Mouse (Mus musculus): ENCODE data around the gene Tnr. TPM values are rescaled to one million over a fixed set of nuclear protein-coding genes. Genes with fewer than 3 reads are reported as not detected.

The Tnr gene
- total RNA-seq, 2 experiments from 2014 or later, result 158 to 175 TPM

DNA sequence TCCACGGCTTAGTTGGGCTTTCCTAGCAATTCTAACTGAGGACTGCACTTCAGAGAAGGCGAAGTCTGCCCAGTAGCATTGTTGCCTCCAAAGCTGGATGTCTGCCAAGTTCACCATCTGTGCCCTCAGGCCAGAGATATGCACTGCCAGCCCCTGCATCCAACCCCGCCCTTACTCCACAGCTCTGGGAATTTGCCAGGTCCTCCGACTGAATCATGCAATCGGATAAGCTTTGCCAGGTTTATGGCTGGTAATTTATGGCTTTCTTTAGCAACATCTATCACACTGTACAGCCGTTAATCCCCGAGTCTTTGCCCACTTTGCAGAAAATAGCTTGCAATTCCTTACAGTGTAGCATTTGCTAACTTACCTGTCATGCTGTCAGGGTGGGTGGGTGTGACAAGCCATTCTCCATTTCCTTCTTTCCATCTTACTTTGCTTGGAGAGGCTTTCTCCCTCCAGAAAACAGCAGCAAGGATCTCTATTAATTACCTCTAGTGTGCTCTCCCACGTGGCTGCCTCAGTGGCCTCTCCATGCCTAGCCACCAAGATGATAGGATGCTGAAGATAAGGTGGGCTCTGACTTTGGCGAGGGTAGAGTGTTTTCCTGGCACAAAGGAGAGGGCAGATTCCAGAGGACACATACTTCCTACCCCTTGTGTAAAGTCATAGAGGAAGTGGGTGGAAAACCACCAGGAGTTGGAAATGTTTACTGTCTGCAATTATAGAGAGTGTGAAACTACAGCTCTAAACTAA lies 163.1 kb downstream of the Tnr start:
- peak in 1 of 2 experiments; percentile 58 for DNase-seq (ENCODE audit: extremely low spot score in 1 of 2, low spot score in 1 of 2)

DNA sequence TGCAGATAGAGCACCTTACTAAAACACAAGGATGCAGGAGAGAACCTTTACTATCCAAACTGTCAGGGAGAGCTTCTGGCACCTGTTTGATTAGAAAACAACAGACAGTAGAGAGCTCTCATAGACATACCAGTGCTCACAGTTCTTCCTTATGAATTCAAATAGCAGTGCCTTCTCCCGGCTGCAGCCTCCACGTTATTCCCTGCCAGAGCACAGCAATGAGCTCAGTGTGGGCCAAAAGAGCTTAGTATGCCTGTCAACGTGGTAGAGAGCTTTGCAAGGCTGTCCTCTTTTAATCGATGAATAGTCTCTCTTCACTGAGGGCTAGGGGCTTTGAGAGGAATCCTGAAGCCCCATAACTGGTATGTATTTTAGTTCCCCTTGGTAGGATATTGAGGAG lies 173.1 kb downstream of the Tnr start:
- DNase-seq (ENCODE audit: extremely low spot score in 1 of 2, low spot score in 1 of 2), result no peak

DNA sequence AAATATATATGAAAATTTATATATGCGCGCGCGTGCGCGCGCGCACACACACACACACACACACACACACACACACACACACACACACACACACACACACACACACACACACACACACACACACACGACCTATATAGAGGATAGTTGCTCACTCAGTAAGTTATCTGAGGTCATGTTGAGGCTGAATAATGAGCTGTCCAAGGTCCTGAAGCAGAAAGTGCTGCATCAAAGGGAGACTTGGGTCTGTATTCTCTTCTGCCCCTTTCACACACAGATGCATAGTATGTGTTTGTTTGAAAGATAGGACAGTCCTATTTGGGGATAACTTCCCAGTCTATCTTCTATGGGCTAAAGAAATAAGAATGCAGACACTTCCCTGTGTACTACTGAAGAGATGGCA lies 178.5 kb downstream of the Tnr start:
- DNase-seq (ENCODE audit: extremely low spot score in 1 of 2, low spot score in 1 of 2), result no peak

DNA sequence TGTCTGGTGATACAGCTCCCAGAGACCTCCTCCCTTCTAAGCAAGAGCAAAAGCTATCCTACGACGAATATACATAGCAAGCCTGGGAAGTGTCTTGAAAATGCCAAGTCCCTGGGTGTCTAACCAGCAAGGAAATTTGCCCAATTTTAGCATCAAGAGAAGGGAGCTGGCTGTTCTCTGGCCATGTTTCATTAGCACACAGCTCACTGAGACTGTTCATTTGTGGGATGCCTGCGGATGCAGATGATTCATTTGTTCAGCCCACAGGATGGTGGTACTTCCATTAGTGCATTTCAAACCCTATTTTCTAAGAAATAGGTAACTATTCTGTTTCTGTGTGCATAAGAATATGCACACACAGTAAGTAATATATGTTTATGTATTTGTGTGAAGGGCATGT lies 181.4 kb downstream of the Tnr start:
- DNase-seq (ENCODE audit: extremely low spot score in 1 of 2, low spot score in 1 of 2), result no peak

DNA sequence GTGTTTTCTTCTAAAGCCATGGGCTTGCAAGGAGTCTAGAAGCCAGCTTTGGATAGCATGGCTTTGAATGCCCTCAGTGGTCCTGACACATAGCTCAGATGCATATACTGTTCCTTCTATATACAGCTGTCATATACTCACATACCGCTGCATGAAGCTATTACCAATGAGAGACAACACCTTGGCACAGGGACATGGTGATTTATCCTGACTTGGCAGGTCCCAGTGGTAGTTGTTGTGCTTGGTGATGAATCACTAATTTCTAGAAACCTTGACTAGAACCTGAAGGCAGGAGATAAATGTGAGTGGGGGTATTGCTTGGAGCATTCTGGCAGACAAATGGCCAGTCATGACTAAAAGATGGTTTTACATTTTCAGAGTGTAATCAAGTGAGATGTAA lies 192.7 kb downstream of the Tnr start:
- no peak for DNase-seq (ENCODE audit: extremely low spot score in 1 of 2, low spot score in 1 of 2)

DNA sequence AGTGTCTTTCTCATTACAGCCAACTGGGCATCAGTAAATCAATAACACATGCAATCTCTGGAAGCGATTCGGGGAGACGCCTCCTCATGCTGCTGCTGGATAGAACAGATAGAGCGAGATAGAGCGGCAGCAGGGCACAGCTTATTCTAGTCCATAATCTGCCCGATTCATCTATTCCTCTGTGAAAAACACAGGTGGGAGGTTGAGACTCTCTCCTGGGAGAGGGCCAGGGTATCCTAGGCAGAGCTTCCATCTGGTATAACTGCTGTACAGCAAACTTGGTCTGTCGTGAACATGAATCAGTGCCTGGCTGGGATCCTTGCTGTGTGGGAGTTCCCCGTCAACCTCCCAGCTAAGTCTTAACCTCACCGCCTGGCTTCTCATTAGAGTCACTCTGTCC lies 193.4 kb downstream of the Tnr start:
- DNase-seq (ENCODE audit: extremely low spot score in 1 of 2, low spot score in 1 of 2), result peak; percentile 49

DNA sequence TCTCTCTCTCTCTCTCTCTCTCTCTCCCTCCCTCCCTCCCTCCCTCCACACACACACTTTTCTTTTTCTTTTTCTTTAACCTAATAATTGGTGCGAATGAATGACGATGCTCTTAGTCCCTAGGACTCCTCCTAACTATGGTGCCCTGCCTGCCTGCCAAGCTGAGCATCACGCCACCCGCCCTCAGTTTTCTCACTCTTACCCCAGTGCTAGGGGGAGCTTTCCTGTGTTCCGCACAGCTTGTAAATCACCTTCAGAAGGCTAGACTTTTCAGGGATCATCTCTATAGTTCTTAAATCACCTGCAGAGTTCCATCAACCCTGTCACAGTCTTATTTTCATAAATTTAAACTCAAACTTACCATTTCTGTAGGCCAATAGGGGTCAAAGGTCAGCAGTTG lies 200.2 kb downstream of the Tnr start:
- DNase-seq (ENCODE audit: extremely low spot score in 1 of 2, low spot score in 1 of 2), result no peak

DNA sequence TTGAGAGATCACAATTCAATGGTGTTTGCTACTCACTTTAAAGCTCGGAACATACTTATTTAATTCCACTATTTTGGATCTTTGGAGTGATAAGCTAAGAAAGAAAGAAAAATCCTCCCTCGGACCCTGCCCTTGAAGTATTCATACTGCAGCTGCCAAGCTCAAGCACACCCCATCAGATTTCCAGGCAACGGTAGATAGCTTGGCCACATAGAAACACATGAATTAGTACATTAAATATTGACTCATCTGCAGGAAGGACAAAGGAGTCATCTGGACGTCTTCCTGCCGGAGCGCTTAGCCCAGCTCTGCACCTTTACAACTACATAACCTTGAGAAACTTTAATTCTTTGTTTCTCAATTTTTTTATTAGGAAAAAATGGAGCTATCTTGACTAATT lies 205.7 kb downstream of the Tnr start:
- no peak for DNase-seq (ENCODE audit: extremely low spot score in 1 of 2, low spot score in 1 of 2)

DNA sequence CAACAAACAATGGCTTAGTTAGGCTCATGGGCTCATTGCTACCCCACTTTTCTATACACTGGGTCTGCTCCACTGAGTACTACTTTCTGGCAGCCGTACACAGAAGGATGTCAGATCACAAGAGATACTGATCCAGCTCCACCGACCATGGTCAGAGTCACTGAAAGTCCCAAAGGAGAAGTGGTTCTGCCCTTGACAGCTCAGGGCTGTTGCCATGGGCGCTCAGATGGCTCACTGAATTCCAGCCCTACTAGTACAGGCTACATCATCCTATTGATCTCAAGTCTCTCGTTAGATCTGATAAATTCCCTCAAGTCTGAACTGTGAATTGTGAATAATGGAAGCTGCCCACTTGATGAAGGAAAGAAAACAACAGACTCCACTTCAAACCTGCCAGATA lies 207.3 kb downstream of the Tnr start:
- no peak for DNase-seq (ENCODE audit: extremely low spot score in 1 of 2, low spot score in 1 of 2)

DNA sequence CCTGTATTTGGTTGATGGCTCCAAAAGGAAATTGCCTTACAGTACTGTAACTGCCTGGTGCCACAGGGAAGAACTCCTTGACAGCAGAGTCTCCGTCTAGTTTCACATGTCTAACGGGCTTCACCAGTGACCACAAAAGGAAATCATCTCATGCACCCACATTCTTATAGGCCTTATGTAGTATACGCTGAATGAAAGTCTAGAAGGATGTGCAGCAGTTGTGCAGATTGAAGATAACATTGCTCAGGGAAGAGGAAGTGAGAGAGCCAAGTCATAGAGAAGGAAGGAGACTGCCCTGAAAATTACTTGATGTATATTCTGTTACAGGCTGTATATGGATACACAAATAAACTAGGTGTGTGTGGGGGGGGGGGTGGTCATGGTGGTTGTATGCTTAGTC lies 211.5 kb downstream of the Tnr start:
- DNase-seq (ENCODE audit: extremely low spot score in 1 of 2, low spot score in 1 of 2), result no peak

DNA sequence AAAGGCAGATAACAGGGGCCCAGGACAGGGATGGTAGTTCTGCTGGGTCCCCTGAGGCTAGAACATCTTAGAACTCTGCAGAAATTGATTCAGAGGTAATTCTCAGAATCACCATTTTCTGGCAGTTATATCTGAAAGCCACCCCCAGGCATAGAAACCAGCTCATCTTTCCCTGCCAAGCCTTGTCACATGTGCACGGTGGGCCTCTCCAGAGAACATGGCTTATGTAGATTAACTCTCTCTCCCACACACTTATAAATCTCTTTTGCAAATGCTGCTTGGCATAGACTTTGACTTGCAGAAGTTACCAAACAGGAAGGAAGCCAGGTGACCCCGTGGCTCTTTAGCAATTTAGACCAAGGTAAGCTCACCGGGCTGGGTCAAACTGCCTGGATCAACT lies 215.9 kb downstream of the Tnr start:
- no peak for DNase-seq (ENCODE audit: extremely low spot score in 1 of 2, low spot score in 1 of 2)

DNA sequence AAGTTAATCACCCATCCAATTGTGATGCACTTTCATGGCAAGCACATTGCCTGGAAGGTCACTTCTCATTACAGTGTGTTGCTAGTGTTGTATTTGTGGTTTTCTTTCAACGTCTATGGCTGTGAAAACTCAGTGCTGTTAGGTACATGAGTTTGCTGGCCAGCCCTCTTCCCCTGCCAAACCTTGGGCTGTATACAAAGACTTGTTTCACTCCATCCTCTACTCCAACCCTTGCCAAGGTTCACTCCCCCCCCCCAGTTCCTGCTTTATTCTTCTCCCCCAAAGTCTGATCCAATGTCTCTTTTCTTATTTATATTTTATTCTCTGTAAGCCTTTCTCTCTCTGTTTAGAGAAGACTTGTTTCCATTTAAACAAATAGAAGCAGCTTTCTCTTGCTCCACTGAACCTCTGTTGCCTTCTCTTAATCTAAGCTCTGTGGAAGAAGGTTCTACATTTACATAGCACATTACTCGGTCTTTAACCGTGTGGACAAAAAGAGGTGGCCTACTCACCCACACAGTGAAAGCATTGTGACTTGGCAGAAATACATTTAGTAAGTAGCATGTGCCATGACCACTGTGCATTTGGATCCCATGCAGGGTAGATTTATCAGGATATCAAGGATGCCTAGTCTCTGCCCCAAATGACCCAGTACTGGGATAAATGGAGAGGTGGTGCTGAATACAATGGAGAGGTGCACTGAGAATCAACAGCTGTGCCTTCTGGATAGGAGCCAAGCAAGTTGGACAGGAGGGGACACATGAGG lies 217.9 kb downstream of the Tnr start:
- no peak for DNase-seq (ENCODE audit: extremely low spot score in 1 of 2, low spot score in 1 of 2)

DNA sequence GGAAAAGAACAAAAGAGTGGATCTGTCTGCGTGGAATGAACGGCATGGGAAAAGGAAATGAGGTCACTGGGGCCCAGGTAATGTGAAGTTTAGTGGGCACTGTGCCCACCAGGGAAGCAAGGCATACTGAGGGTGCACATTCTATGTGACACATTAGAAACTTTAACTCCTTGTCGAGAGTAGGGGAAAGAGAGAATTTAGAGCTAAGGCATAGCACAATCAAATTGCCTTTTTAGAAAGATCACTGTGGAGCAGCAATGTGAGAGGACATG lies 218.4 kb downstream of the Tnr start:
- no peak for DNase-seq (ENCODE audit: extremely low spot score in 1 of 2, low spot score in 1 of 2)

DNA sequence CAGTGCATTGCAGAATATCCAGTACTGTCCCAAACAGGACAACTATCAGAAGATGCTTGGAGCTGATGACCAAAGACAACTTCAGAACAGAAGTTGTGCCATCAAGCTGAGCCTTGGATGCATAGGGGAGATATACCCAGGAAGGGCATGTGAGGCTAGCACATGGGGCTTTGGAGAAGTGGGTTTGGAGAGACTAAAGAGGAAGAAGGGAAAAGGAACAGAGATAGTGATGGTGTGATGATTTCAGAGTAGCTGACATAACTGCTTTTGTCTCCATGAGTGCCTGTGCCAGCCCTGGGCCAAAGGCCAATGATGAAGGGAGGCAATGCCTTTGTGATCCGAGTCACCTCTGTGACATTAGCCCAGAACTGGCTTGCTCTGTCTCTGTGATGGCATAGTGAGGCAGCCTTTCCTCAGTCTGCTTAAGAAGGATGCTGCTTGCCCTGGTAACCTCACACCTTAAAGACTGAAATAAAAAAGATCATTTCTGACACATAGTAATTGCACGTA lies 220.2 kb downstream of the Tnr start:
- no peak for DNase-seq (ENCODE audit: extremely low spot score in 1 of 2, low spot score in 1 of 2)

DNA sequence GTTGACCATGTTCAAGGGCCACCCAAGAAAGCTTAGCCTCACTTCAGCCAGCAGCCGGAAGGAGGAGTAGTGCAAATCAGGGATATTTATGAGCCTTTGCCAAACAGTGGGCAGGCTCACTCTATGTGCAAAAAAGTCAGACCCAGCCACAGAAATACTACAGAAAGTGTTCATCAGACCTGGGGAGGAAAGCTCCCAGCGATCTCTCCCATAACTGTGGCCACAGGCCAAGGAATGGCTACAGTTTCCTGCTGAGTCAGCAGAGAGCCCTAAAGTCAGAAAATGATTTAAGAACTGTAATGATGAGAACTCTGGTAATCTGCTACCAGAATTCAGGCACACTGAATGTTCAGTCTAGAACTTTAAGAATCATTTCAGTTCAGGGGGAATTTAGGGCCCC lies 221.7 kb downstream of the Tnr start:
- DNase-seq (ENCODE audit: extremely low spot score in 1 of 2, low spot score in 1 of 2), result no peak

DNA sequence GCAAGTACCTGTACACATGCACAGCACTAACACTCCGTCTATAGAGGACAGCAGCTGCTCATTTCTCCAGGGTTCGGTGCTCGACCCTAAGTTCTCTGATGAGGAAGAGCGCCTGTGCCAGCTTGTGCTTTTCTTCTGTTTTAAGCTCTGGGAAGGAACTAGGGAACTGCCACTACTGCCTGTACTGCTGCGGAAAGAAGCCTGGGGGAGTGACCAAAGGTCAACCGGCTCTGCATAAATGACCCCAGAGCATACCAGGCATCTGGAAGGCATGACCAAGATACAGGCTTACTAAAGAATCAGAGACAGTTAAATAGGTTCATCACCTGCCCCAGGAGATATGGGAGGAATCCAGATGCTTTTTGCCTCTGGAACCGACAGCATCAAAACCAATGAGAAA lies 224.4 kb downstream of the Tnr start:
- DNase-seq (ENCODE audit: extremely low spot score in 1 of 2, low spot score in 1 of 2), result no peak

DNA sequence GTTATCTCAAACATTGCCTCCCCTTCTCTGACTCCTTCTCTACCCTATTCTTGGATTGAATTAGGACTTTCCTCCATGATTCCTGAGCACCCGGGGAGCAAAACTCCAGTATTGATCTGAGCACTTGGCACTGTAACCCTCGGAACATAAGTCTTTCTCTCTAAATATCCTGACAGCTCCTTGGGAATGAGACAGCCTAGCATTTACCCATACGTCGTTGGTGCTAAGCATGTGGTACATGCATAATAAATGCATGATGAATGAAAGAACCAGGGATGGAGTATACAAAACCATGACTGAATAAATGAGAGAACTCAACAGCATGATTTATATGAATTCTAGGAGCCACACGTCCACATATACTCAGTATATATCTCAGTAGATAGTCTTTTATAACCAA lies 226.8 kb downstream of the Tnr start:
- no peak for DNase-seq (ENCODE audit: extremely low spot score in 1 of 2, low spot score in 1 of 2)

DNA sequence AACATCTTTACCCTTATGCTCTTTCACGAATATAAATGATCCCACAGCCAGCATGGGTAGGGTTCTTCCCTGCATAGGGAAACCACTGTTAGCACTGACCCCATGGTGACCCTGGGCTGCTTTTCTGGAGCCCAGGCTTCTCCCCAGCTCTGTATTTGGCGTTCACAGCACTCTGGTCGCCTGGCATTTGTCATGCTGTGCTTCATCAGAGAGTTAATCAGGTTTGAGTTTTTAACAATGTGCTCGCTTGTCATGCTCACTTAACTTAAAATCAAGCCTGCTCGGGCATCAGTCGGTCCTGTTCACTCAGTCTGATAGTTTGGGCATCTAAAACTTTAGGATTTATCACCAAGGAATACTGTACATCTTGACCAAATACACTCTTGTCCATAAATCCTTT lies 227.3 kb downstream of the Tnr start:
- no peak for DNase-seq (ENCODE audit: extremely low spot score in 1 of 2, low spot score in 1 of 2)

DNA sequence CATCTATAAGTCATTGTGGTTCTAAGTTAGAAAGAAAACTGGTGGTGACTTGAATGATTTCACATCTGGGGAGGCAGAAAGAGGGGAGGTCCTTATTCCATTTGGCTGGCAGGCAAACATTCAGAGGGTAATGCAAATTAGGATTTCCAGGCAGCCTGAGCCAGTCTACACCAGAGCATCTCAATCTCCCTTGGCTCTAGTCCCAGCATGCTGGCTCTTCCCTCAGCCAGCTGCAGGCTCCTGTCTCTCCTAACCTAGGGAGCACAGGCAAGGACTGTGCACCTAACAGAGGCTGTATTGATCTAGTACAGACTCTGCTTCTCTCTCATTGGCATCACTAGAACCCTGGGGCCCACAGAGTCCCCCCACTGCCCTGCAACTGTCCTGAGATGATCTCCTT lies 237.4 kb downstream of the Tnr start:
- no peak for DNase-seq (ENCODE audit: extremely low spot score in 1 of 2, low spot score in 1 of 2)

DNA sequence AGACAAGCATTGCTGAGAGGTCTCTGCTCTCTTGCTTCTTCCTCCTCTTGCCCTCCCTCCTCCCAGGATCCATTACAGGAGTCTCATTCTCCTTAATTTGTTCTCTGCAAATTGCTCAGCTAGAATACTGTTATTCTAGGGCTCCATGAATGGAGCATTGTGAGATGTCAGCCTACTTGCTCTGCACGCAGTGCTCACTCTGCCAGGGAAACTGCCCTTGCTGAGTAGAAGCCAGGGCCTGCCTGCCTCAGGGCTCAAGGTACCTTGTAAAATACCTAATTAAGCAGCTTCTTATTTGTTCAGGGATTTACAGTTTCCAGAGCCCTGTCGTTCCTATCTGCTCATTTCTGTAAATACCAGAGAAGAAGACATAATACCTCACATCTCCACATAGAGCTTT lies 240.3 kb downstream of the Tnr start:
- DNase-seq (ENCODE audit: extremely low spot score in 1 of 2, low spot score in 1 of 2), result no peak

DNA sequence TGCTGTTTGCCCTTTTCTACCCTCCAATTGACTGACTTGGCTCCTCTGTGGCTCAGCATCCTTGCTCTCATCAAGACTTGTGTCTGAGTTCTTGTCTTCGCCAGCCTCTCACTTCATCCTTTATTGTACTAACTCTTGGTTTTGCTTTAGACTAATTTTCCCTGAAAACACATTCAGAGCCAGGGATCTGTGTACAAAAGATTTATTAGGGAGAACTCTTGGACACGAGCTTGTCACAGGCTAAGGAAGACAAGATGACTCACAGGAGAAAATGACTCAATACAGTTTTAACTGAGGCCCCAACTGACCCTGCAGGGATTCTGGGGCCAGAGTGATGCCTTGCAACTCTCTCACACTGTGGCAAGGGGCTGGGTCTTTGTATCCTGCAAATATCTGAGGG lies 241.3 kb downstream of the Tnr start:
- DNase-seq (ENCODE audit: extremely low spot score in 1 of 2, low spot score in 1 of 2), result no peak

DNA sequence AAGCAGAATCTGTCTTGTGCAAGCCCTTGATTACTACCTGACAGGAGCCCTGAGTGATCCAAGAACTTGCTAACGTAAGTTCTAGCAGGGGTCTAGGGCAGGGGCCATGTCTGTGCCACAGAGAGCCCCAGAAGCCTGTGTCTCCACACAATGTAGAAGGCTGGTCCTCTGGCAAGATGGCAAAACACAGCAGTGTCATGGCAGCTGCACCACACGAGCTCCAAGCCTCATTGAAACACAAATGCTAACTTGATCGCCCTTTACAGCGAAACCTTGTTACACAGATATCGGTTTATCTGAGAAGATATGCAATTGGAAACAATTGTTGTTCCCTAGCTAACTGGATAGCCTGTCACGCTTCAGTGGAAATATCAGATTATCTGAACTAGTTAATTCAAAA lies 246.4 kb downstream of the Tnr start:
- DNase-seq (ENCODE audit: extremely low spot score in 1 of 2, low spot score in 1 of 2), result no peak
